Mouse (Mus musculus) gastrocnemius, adult 2 months (tissue): Measurements from ENCODE around the gene Hipk2. TPM values are rescaled to one million over a fixed set of nuclear protein-coding genes. Genes with fewer than 3 reads are reported as not detected.

Source experiments
- DNase-seq: peaks from one replicate; pipeline ENCODE4 v3.0.0; 2022
- H3K27ac ChIP-seq: fragments of 200-600 bp; 2 replicates; pipeline ENCODE4 v1.8.1; 2022; ENCODE audit warnings: mild to moderate bottlenecking
- H3K4me3 ChIP-seq: fragments of 200-600 bp; 2 replicates; pipeline ENCODE4 v1.8.1; 2022; ENCODE audit warnings: mild to moderate bottlenecking, moderate library complexity
- CTCF ChIP-seq: fragments of 200-600 bp; IDR thresholded peaks from 2 replicates; pipeline ENCODE4 v1.8.1; 2022; ENCODE audit warnings: antibody characterized with exemption, mild to moderate bottlenecking, moderate library complexity
- intact Hi-C: fragments of 180-260 bp; cut with DNase I; formaldehyde crosslinking; loops from one replicate; pipeline ENCODE4 v1.15.1; 2025
- total RNA-seq, 2 experiments: library from RNA; stranded (reverse); gene quantifications; 2 replicates each; pipeline ENCODE4 v1.2.3; 2021

Hipk2 gene
- total RNA-seq, 2 experiments from 2014 or later, result 56.2 to 120 TPM

- Histone ChIP-seq H3K27ac (no peak overlapping the region), H3K4me3 (no peak overlapping the region)
- no peak for DNase-seq
- TF ChIP-seq CTCF, result no peak
- intact Hi-C loops, result no loop called here
Measured at GRCm38 (mm10) chr6:38900479-38901126, 24.6 kb upstream of the Hipk2 start.

- Histone ChIP-seq H3K4me3 (no peak overlapping the region), H3K27ac (no peak overlapping the region)
- no peak for DNase-seq
- no peak for TF ChIP-seq CTCF
- intact Hi-C loops, result no loop called here
Measured at GRCm38 (mm10) chr6:38900073-38900472, 24.1 kb upstream of the Hipk2 start.

- intact Hi-C loops, result no loop called here
- DNase-seq, result no peak
- H3K4me3 ChIP-seq, result no peak overlapping the region
- H3K27ac ChIP-seq, result no peak overlapping the region
- no peak for TF ChIP-seq CTCF
Measured at GRCm38 (mm10) chr6:38893615-38894014, 17.6 kb upstream of the Hipk2 start.

GRCm38 (mm10) chr6:38892017-38892416 is 16.1 kb upstream of the Hipk2 start:
- TF ChIP-seq CTCF, result no peak
- no peak overlapping the region for H3K27ac ChIP-seq
- no peak for DNase-seq
- H3K4me3 ChIP-seq, result no peak overlapping the region
- intact Hi-C loops, result no loop called here

GRCm38 (mm10) chr6:38889156-38889555 is 13.2 kb upstream of the Hipk2 start:
- Histone ChIP-seq H3K27ac (no peak overlapping the region), H3K4me3 (no peak overlapping the region)
- intact Hi-C loops, result no loop called here
- DNase-seq, result no peak
- TF ChIP-seq CTCF, result no peak

GRCm38 (mm10) chr6:38887436-38887835 is 11.5 kb upstream of the Hipk2 start:
- no peak overlapping the region for H3K27ac ChIP-seq
- H3K4me3 ChIP-seq, result no peak overlapping the region
- no peak for TF ChIP-seq CTCF
- intact Hi-C loops, result no loop called here
- no peak for DNase-seq

- no peak overlapping the region for H3K4me3 ChIP-seq
- intact Hi-C loops, result no loop called here
- no peak for DNase-seq
- no peak for TF ChIP-seq CTCF
- H3K27ac ChIP-seq, result no peak overlapping the region
Measured at GRCm38 (mm10) chr6:38885132-38885531, 9.2 kb upstream of the Hipk2 start.

GRCm38 (mm10) chr6:38884482-38884881 is 8.5 kb upstream of the Hipk2 start:
- TF ChIP-seq CTCF, result no peak
- no peak overlapping the region for H3K4me3 ChIP-seq
- intact Hi-C loops, result no loop called here
- no peak for DNase-seq
- H3K27ac ChIP-seq, result no peak overlapping the region

GRCm38 (mm10) chr6:38882728-38883171 is 6.8 kb upstream of the Hipk2 start:
- no peak for DNase-seq
- intact Hi-C loops, result no loop called here
- no peak for TF ChIP-seq CTCF
- Histone ChIP-seq H3K27ac (no peak overlapping the region), H3K4me3 (no peak overlapping the region)

- TF ChIP-seq CTCF, result no peak
- H3K27ac ChIP-seq, result no peak overlapping the region
- intact Hi-C loops, result no loop called here
- no peak for DNase-seq
- H3K4me3 ChIP-seq, result no peak overlapping the region
Measured at GRCm38 (mm10) chr6:38881975-38882374, 6.0 kb upstream of the Hipk2 start.

- no peak overlapping the region for H3K27ac ChIP-seq
- intact Hi-C loops, result no loop called here
- TF ChIP-seq CTCF, result no peak
- H3K4me3 ChIP-seq, result no peak overlapping the region
- no peak for DNase-seq
Measured at GRCm38 (mm10) chr6:38881468-38881867, 5.5 kb upstream of the Hipk2 start.

GRCm38 (mm10) chr6:38877674-38878073 is 1.7 kb upstream of the Hipk2 start:
- Histone ChIP-seq H3K4me3 (no peak overlapping the region), H3K27ac (no peak overlapping the region)
- no peak for DNase-seq
- TF ChIP-seq CTCF, result no peak
- intact Hi-C loops, result loop anchor here (1.0 to 5.0 kb wide), 2 partner anchors 141 to 190 kb away; no protein-coding TSS in a partner anchor

GRCm38 (mm10) chr6:38875258-38876070 is 501 bp downstream of the Hipk2 start, which contains the start of gene Tbxas1:
Gene Tbxas1, plus strand, starts transcription at chr6:38875404.
- H3K4me3 ChIP-seq, result peak within 1 kb of the TSS; percentile 99
- intact Hi-C loops, result loop anchor here (2.0 to 5.0 kb wide), 2 partner anchors 35 to 192 kb away; no protein-coding TSS in a partner anchor
- no peak for TF ChIP-seq CTCF
- H3K27ac ChIP-seq, result peak within 1 kb of the TSS; percentile 93
- DNase-seq, result peak; percentile 69
